Mouse (Mus musculus): Measurements from ENCODE around the gene Fam171a1.
A peak's percentile ranks its signal among the peaks of the same experiment; 100 is the strongest.

The Fam171a1 gene

GRCm38 (mm10) chr2:3139065-3139464 is 25.0 kb downstream of the Fam171a1 start:
- DNase-seq = no peak

- DNase-seq = no peak
Measured at GRCm38 (mm10) chr2:3139578-3139977, 25.6 kb downstream of the Fam171a1 start.

- DNase-seq = no peak
Measured at GRCm38 (mm10) chr2:3140585-3140984, 26.6 kb downstream of the Fam171a1 start.

- no peak for DNase-seq
Measured at GRCm38 (mm10) chr2:3141804-3142203, 27.8 kb downstream of the Fam171a1 start.

GRCm38 (mm10) chr2:3144291-3144690 is 30.3 kb downstream of the Fam171a1 start:
- DNase-seq = no peak

GRCm38 (mm10) chr2:3147550-3148157 is 33.6 kb downstream of the Fam171a1 start:
- no peak for DNase-seq

- no peak for DNase-seq
Measured at GRCm38 (mm10) chr2:3148731-3149130, 34.7 kb downstream of the Fam171a1 start.

GRCm38 (mm10) chr2:3150324-3150723 is 36.3 kb downstream of the Fam171a1 start:
- DNase-seq = no peak

GRCm38 (mm10) chr2:3151336-3151735 is 37.3 kb downstream of the Fam171a1 start:
- no peak for DNase-seq

GRCm38 (mm10) chr2:3154091-3154665 is 40.2 kb downstream of the Fam171a1 start:
- DNase-seq = no peak

- DNase-seq = no peak
Measured at GRCm38 (mm10) chr2:3154986-3155385, 41.0 kb downstream of the Fam171a1 start.

GRCm38 (mm10) chr2:3157030-3157429 is 43.0 kb downstream of the Fam171a1 start:
- no peak for DNase-seq

- DNase-seq = no peak
Measured at GRCm38 (mm10) chr2:3157661-3158344, 43.8 kb downstream of the Fam171a1 start.

- no peak for DNase-seq
Measured at GRCm38 (mm10) chr2:3158682-3159412, 44.8 kb downstream of the Fam171a1 start.

GRCm38 (mm10) chr2:3161578-3161977 is 47.6 kb downstream of the Fam171a1 start:
- no peak for DNase-seq

GRCm38 (mm10) chr2:3163501-3164076 is 49.6 kb downstream of the Fam171a1 start:
- DNase-seq = no peak

GRCm38 (mm10) chr2:3165037-3165600 is 51.1 kb downstream of the Fam171a1 start:
- no peak for DNase-seq

- no peak for DNase-seq
Measured at GRCm38 (mm10) chr2:3165890-3166605, 52.0 kb downstream of the Fam171a1 start.

GRCm38 (mm10) chr2:3168719-3169402 is 54.8 kb downstream of the Fam171a1 start:
- no peak for DNase-seq

GRCm38 (mm10) chr2:3169403-3169747 is 55.4 kb downstream of the Fam171a1 start:
- no peak for DNase-seq

- no peak for DNase-seq
Measured at GRCm38 (mm10) chr2:3171774-3172173, 57.8 kb downstream of the Fam171a1 start.

GRCm38 (mm10) chr2:3172656-3173055 is 58.6 kb downstream of the Fam171a1 start:
- DNase-seq = peak; percentile 12
